Mouse (Mus musculus) heart, adult 2 months (tissue): ENCODE measurements at regions not wholly inside any gene's neighbourhood (a gene's known extent, or its start where the extent isn't known, plus 50 kb on each side); places are given as distances from the start of the nearest gene placed in this dataset.

Source experiments
- CTCF ChIP-seq: fragments of 200-600 bp; IDR thresholded peaks from 2 replicates; pipeline ENCODE4 v1.8.1; 2022; ENCODE audit warnings: antibody characterized with exemption, mild to moderate bottlenecking, moderate library complexity
- EP300 ChIP-seq: fragments of 200-500 bp; IDR thresholded peaks from 2 replicates; pipeline ENCODE4 v1.6.1; 2011; ENCODE audit warnings: low read depth, low read length, control low read depth; ENCODE audit not compliant: insufficient read depth
- POLR2A ChIP-seq: fragments of 200-500 bp; IDR thresholded peaks from 2 replicates; pipeline ENCODE4 v1.6.1; 2011; ENCODE audit warnings: mild to moderate bottlenecking, low read depth, low read length, control low read depth; ENCODE audit not compliant: insufficient read depth

DNA sequence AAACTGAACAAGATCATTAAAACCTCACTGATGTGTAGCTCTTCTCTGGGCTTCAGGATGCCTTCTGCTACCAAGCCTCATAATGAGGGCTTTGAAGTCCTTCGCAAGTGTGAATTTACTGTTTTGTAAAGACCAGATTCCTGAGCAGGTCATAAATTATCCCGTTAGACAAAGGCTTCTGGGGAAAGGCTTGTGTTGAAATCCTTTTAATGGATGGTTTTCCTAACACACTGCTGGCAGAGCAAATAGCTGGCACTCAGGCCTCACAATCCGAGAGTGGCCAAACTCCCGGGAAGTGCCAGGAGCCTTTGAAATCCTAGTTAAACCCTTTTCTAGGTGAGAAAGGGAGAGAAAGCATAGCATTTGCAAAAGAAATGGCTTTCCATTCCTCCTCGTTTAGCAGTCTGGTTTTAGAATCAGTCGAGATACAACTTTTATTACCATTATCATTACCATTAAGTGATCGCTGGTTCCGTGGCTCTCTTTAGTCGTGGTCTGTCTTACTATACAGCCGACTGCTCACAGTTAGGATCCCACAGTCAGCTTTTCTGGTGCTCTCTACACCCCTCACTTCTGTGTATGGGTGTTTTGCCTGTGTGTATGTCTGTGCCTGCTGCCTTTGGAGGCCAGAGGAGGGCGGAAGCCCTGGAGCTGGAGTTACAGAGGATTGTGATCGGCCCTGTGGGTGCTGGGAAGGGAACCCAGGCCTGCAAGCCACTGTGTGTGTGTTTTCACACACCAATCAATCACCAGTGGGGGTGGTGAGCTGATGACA is 73.2 kb downstream of the Foxb1 start:
- TF ChIP-seq POLR2A = no peak
- TF ChIP-seq CTCF = no peak
- no peak for TF ChIP-seq EP300
